Mouse (Mus musculus) ES-E14 (cell line): ENCODE data around the gene Cog5.

Experiments used
- CHD2 ChIP-seq: IDR thresholded peaks from 2 replicates; pipeline ENCODE4 v1.6.1; 2014; ENCODE audit warnings: mild to moderate bottlenecking, low read depth, low read length, inconsistent platforms
- ZNF384 ChIP-seq: IDR thresholded peaks from 2 replicates; pipeline ENCODE4 v1.6.1; 2012; ENCODE audit warnings: low read depth, low read length, inconsistent platforms

DNA sequence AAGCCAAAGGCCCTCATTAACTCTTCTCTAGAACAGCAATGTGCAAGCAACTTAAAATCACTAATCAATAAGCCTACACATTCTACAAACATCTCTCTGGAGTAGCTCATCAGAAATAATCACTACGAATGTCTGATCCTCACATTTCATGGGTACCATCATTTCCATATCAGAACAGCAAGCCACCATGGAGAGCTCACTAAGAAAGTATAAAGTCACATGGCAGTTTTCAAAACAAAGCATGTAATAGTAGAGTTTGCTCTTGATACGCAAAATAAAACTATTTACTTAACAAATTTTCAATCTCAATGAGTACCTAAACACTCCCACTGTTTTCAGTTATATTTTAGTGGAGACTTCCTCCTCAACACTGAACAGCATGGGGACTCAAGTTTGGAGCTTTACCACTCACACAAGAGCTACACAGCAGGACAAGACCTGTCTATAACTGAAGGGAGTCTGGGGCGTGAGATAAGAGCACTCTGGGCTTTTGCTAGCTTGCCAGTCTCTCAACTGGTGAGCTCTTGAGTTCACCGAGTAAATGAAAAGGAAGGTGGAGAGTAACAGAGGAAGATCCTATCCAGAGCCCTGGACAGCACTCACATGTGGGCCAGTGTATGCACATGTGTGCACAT, 288.5 kb downstream of the Cog5 start:
- TF ChIP-seq ZNF384 (no peak), CHD2 (no peak)
